Mouse (Mus musculus): Measurements from ENCODE around the gene Nek11.

Nek11 gene

GRCm38 (mm10) chr9:105274286-105274685, 121.0 kb downstream of the Nek11 start:
- TF ChIP-seq GATA4 (IDR thresholded peaks at IDR 0.05; ENCODE audit: insufficient replicate concordance, low read length), result no peak

- TF ChIP-seq GATA4 (IDR thresholded peaks at IDR 0.05; ENCODE audit: insufficient replicate concordance, low read length), result no peak
These were observed 123.1 kb downstream of the Nek11 start for GRCm38 (mm10) chr9:105272241-105272640.

GRCm38 (mm10) chr9:105263140-105263539, 132.2 kb downstream of the Nek11 start:
- TF ChIP-seq GATA4 (IDR thresholded peaks at IDR 0.05; ENCODE audit: insufficient replicate concordance, low read length), result no peak

- TF ChIP-seq GATA4 (IDR thresholded peaks at IDR 0.05; ENCODE audit: insufficient replicate concordance, low read length), result no peak
These were observed 137.7 kb downstream of the Nek11 start for GRCm38 (mm10) chr9:105257668-105258067.

GRCm38 (mm10) chr9:105254076-105254475, 141.2 kb downstream of the Nek11 start:
- no peak for TF ChIP-seq GATA4 (IDR thresholded peaks at IDR 0.05; ENCODE audit: insufficient replicate concordance, low read length)

- TF ChIP-seq GATA4 (IDR thresholded peaks at IDR 0.05; ENCODE audit: insufficient replicate concordance, low read length), result no peak
These were observed 142.8 kb downstream of the Nek11 start for GRCm38 (mm10) chr9:105252349-105253041.

- no peak for TF ChIP-seq GATA4 (IDR thresholded peaks at IDR 0.05; ENCODE audit: insufficient replicate concordance, low read length)
These were observed 144.1 kb downstream of the Nek11 start for GRCm38 (mm10) chr9:105251256-105251655.

- no peak for TF ChIP-seq GATA4 (IDR thresholded peaks at IDR 0.05; ENCODE audit: insufficient replicate concordance, low read length)
These were observed 151.3 kb downstream of the Nek11 start for GRCm38 (mm10) chr9:105244024-105244423.

- no peak for TF ChIP-seq GATA4 (IDR thresholded peaks at IDR 0.05; ENCODE audit: insufficient replicate concordance, low read length)
These were observed 180.9 kb downstream of the Nek11 start for GRCm38 (mm10) chr9:105214434-105214833.

- no peak for TF ChIP-seq GATA4 (IDR thresholded peaks at IDR 0.05; ENCODE audit: insufficient replicate concordance, low read length)
These were observed 195.0 kb downstream of the Nek11 start for GRCm38 (mm10) chr9:105200305-105200704.

- TF ChIP-seq GATA4 (IDR thresholded peaks at IDR 0.05; ENCODE audit: insufficient replicate concordance, low read length), result no peak
These were observed 208.6 kb downstream of the Nek11 start for GRCm38 (mm10) chr9:105186725-105187124.

- no peak for TF ChIP-seq GATA4 (IDR thresholded peaks at IDR 0.05; ENCODE audit: insufficient replicate concordance, low read length)
These were observed 212.9 kb downstream of the Nek11 start for GRCm38 (mm10) chr9:105182392-105182791.

GRCm38 (mm10) chr9:105144992-105145391, 250.3 kb downstream of the Nek11 start, which contains the start of gene 1700080E11Rik:
Gene 1700080E11Rik, minus strand, starts transcription at chr9:105145092.
- TF ChIP-seq GATA4 (IDR thresholded peaks at IDR 0.05; ENCODE audit: insufficient replicate concordance, low read length), result no peak

- TF ChIP-seq GATA4 (IDR thresholded peaks at IDR 0.05; ENCODE audit: insufficient replicate concordance, low read length), result no peak
These were observed 256.1 kb downstream of the Nek11 start for GRCm38 (mm10) chr9:105139204-105139603.

GRCm38 (mm10) chr9:105136404-105136803, 258.9 kb downstream of the Nek11 start:
- TF ChIP-seq GATA4 (IDR thresholded peaks at IDR 0.05; ENCODE audit: insufficient replicate concordance, low read length), result no peak

- no peak for TF ChIP-seq GATA4 (IDR thresholded peaks at IDR 0.05; ENCODE audit: insufficient replicate concordance, low read length)
These were observed 260.8 kb downstream of the Nek11 start for GRCm38 (mm10) chr9:105134536-105134935.

GRCm38 (mm10) chr9:105132002-105132367, 263.3 kb downstream of the Nek11 start:
- TF ChIP-seq GATA4 (IDR thresholded peaks at IDR 0.05; ENCODE audit: insufficient replicate concordance, low read length), result no peak
